Comparison of ENCODE assay signal across 7 mouse cellular contexts in genomic region chr1:186705203-186705914, GRCm38 (mm10). TPM values are rescaled to one million over a fixed set of nuclear protein-coding genes. Genes with fewer than 3 reads are reported as not detected.
DNase-seq lines count a peak whose midpoint lies in the region; ATAC-seq lines count a peak whose summit lies in the region.

No protein-coding gene starts in this region.

- no peaks in the 10 kb centered on the region for H3K36me3 ChIP-seq in hindbrain, embryonic 16.5 days (ENCODE audit: control insufficient read depth, insufficient read depth, low read length)

- H3K27me3 ChIP-seq in hindbrain, embryonic 16.5 days (replicated peaks; ENCODE audit: control insufficient read depth, insufficient read depth, low read length) = no peaks in the 10 kb centered on the region; the same call in 1 of the 2 replicates

- peak overlapping the region; percentile 80 for H3K9ac ChIP-seq in hindbrain, embryonic 16.5 days (ENCODE audit: low read depth, low read length)

- WGBS in hindbrain, embryonic 16.5 days = under 1% methylated on average over 43 of the region's 65 CpGs

- peak overlapping the region; percentile 96 for H3K4me2 ChIP-seq in hindbrain, embryonic 16.5 days (ENCODE audit: low read length)

- peak; percentile 43 for DNase-seq in adipocyte (ENCODE audit: low spot score)
- DNase-seq in gastrocnemius, postnatal 10 days = peak; percentile 78
- peak; percentile 53 to 69 for DNase-seq in left cerebral cortex, postnatal 25 days (ENCODE audit: low spot score in 2 of 2)
- peak; percentile 26 to 44 for DNase-seq in right cerebral cortex, postnatal 36 days (ENCODE audit: low spot score in 2 of 2)

- H3K4me1 ChIP-seq in hindbrain, embryonic 16.5 days (ENCODE audit: control insufficient read depth, insufficient read depth, low read depth, low read length) = peaks cover 14% of the 10 kb centered on the region

- intact Hi-C loops in left cerebral cortex, postnatal 25 days (cut with DNase I) = loop anchor here (5.0 to 10.0 kb wide), 3 partner anchors 313 to 591 kb away; partner anchors contain the start of gene Lyplal1

- H3K27ac ChIP-seq in hindbrain, embryonic 16.5 days (ENCODE audit: low read depth, low read length) = peak overlapping the region; percentile 79

- peak; percentile 42 for ATAC-seq in common myeloid progenitor, adult 5-6 weeks (replicated peaks; ENCODE audit: low read depth, poor library complexity, severe bottlenecking)
- peak; percentile 75 for ATAC-seq in hindbrain, embryonic 16.5 days
- peak; percentile 42 for ATAC-seq in megakaryocyte progenitor cell, adult 5-6 weeks (replicated peaks; ENCODE audit: poor library complexity)

- H3K9me3 ChIP-seq in hindbrain, embryonic 16.5 days (ENCODE audit: control insufficient read depth, low read length) = no peaks in the 10 kb centered on the region

- peak overlapping the region; percentile 80 for H3K4me3 ChIP-seq in hindbrain, embryonic 16.5 days (ENCODE audit: low read length)

RNA-seq across cellular contexts. Expression of gene Tgfb2, which starts 0.4 kb away (rescaled TPM):
- total RNA-seq in common myeloid progenitor, adult 5-6 weeks (2017) = not detected in 2 replicates
- 10 to 100 TPM; 28.4 to 38.7 TPM for total RNA-seq in gastrocnemius, postnatal 10 days (2021)
- 35.7 and 36.2 TPM in 2 replicates for polyA plus RNA-seq in hindbrain, embryonic 16.5 days (2015; fragmentation: Nextera tagmentation; extraction: Ambion mirVana)
- 1 to 10 TPM; 7.6 to 8.4 TPM for total RNA-seq in left cerebral cortex, postnatal 25 days (2021)
- 0.05 and 0.12 TPM in 2 replicates for total RNA-seq in megakaryocyte progenitor cell, adult 5-6 weeks (2015)
- 0.44 TPM in 1 of 2 replicates, not detected in the other for total RNA-seq in megakaryocyte progenitor cell, adult 5-6 weeks (2017)

RNA-seq across cellular contexts. Expression of gene Rrp15, which starts 43.8 kb away (rescaled TPM):
- total RNA-seq in common myeloid progenitor, adult 5-6 weeks (2017) = 147 and 148 TPM in 2 replicates
- 10 to 100 TPM; 15.9 to 18.2 TPM for total RNA-seq in gastrocnemius, postnatal 10 days (2021)
- polyA plus RNA-seq in hindbrain, embryonic 16.5 days (2015; fragmentation: Nextera tagmentation; extraction: Ambion mirVana) = 26.9 and 29.4 TPM in 2 replicates
- total RNA-seq in left cerebral cortex, postnatal 25 days (2021) = 10 to 100 TPM; 11.6 to 12.5 TPM
- total RNA-seq in megakaryocyte progenitor cell, adult 5-6 weeks (2015) = 57.6 and 66.0 TPM in 2 replicates
- total RNA-seq in megakaryocyte progenitor cell, adult 5-6 weeks (2017) = 125 and 169 TPM in 2 replicates

Comparison
In these comparisons a context has a peak if more than half of its experiments do, and no peak if none do; other contexts are left out.
1. Peak in every context shown above with its lines: DNase-seq, ATAC-seq, H3K4me3 ChIP-seq and H3K27ac ChIP-seq.